Comparison of ENCODE assay signal across 23 mouse cellular contexts in the genomic region with DNA sequence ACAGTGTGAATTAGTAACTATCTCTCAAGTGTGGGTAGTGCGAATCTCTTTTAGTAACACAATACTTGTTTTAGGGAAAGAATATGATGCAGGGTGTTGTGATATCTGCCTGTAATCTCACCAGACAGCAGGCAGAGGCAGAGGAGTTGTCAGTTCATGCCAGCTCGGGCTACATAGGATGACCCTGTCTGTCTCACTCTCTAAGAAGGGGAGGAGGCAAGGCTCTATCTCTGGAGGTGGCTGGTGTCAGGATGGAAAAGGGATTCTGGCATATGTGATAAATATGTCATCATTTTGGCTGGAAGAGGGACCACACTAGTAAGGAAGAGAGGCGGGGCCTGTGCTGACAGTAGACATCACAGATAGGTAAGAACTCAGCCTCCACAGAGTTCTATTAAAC. TPM values are rescaled to one million over a fixed set of nuclear protein-coding genes. Genes with fewer than 3 reads are reported as not detected.
DNase-seq lines count a peak whose midpoint lies in the region; ATAC-seq and TF ChIP-seq lines count a peak whose summit lies in the region.
"Had no signal": no experiment of that assay in that cellular context is flagged by ENCODE, and none has a peak within 500 bp of the region (broad histone marks: within the 10 kb centered on the region; RNA-seq: fewer than 3 reads in every experiment).

No protein-coding gene starts in this region.

- peaks cover 52% of the 10 kb centered on the region for H3K4me1 ChIP-seq in heart, embryonic 16.5 days (ENCODE audit: control insufficient read depth, insufficient read depth, low read length)
- H3K4me1 ChIP-seq in liver, adult 2 months (ENCODE audit: control insufficient read depth, insufficient read depth, low read length) = peaks cover 11% of the 10 kb centered on the region
- peaks cover 31 to 59% of the 10 kb centered on the region in 2 experiments for H3K4me1 ChIP-seq in MEL (ENCODE audit: control insufficient read depth in 1 of 2, insufficient read depth in 2 of 2, low read length in 2 of 2)
- H3K4me1 ChIP-seq: embryonic facial prominence, embryonic 12.5 days had no signal

- TF ChIP-seq CTCF in liver, adult 2 months (IDR thresholded peaks at IDR 0.05; ENCODE audit: low read depth, low read length) = no peak
- TF ChIP-seq CTCF in MEL (IDR thresholded peaks at IDR 0.05 in 2 of 3, conservative IDR thresholded peaks at IDR 0.05 in 1 of 3; ENCODE audit: control insufficient read depth in 1 of 3, insufficient read depth in 1 of 3, low read depth in 2 of 3, low read length in 3 of 3, poor library complexity in 1 of 3, severe bottlenecking in 1 of 3) = no peak

- no peak overlapping the region for H3K9ac ChIP-seq in heart, embryonic 16.5 days (ENCODE audit: low read length)
- H3K9ac ChIP-seq in liver, adult 2 months (ENCODE audit: low read depth, low read length) = no peak overlapping the region
- H3K9ac ChIP-seq in MEL (ENCODE audit: control insufficient read depth, low read depth, low read length, poor library complexity, severe bottlenecking) = no peak overlapping the region
- H3K9ac ChIP-seq: embryonic facial prominence, embryonic 12.5 days; liver, embryonic 12.5 days; midbrain, embryonic 13.5 days; stomach, embryonic 15.5 days had no signal

- WGBS in heart, embryonic 16.5 days = 57% methylated on average over 3 of the region's 3 CpGs
- 85% methylated on average over 3 of the region's 3 CpGs for WGBS in liver, adult 2 months

- TF ChIP-seq RAD21 in MEL (IDR thresholded peaks at IDR 0.05; ENCODE audit: low read depth, low read length) = no peak

- peaks cover 10% of the 10 kb centered on the region for H3K36me3 ChIP-seq in heart, embryonic 16.5 days (ENCODE audit: control insufficient read depth, insufficient read depth)
- H3K36me3 ChIP-seq in liver, adult 2 months (ENCODE audit: control insufficient read depth, insufficient read depth, low read length) = peaks cover 23% of the 10 kb centered on the region
- H3K36me3 ChIP-seq in MEL (ENCODE audit: control insufficient read depth in 1 of 2, insufficient read depth in 2 of 2, low read length in 2 of 2) = peaks cover 0 to 46% of the 10 kb centered on the region in 2 experiments; a peak in 2 of 4 replicates
- H3K36me3 ChIP-seq: embryonic facial prominence, embryonic 12.5 days; G1E; liver, embryonic 12.5 days; midbrain, embryonic 13.5 days; stomach, embryonic 15.5 days had no signal

- DNase-seq in heart, postnatal 36 days = no peak
- no peak for DNase-seq in liver, adult 2 months (ENCODE audit: extremely low read depth, low read depth, low spot score)
- DNase-seq in liver (no peak), MEL (ENCODE audit: low read depth, low spot score) (peak; percentile 51)
- DNase-seq in T-cell, adult 2 months (ENCODE audit: low spot score) = no peak
- no peak for DNase-seq in right cerebral cortex, postnatal 14 days
- DNase-seq: adrenal gland, postnatal 14 days; cerebellum, adult 11 months; cerebellum, adult 9-11 months; embryo, embryonic 11 days; gastrocnemius, postnatal 25 days; kidney, adult 11 months; kidney, postnatal 25 days had no signal

- H3K27me3 ChIP-seq in heart, embryonic 16.5 days (ENCODE audit: control insufficient read depth, insufficient read depth, low read length) = no peaks in the 10 kb centered on the region
- no peaks in the 10 kb centered on the region for H3K27me3 ChIP-seq in liver, adult 2 months (ENCODE audit: control insufficient read depth, insufficient read depth, low read length)
- H3K27me3 ChIP-seq in MEL (ENCODE audit: control insufficient read depth in 1 of 2, insufficient read depth in 2 of 2, low read length in 2 of 2) = no peaks in the 10 kb centered on the region
- H3K27me3 ChIP-seq: stomach, embryonic 15.5 days had no signal

- peak; percentile 46 to 50; a peak in 3 of 4 replicates for TF ChIP-seq EP300 in MEL (IDR thresholded peaks at IDR 0.05; ENCODE audit: low read depth in 1 of 2, low read length in 2 of 2)

- H3K4me2 ChIP-seq in heart, embryonic 16.5 days (ENCODE audit: low read depth, low read length) = no peak overlapping the region
- H3K4me2 ChIP-seq: embryonic facial prominence, embryonic 12.5 days; liver, embryonic 12.5 days; midbrain, embryonic 13.5 days; stomach, embryonic 15.5 days had no signal

- peaks cover 7% of the 10 kb centered on the region; the same call in 1 of the 2 replicates for H3K79me2 ChIP-seq in liver, adult 2 months (ENCODE audit: control insufficient read depth, insufficient read depth, low read length)
- H3K79me2 ChIP-seq in MEL (ENCODE audit: control insufficient read depth, insufficient read depth, low read length, poor library complexity) = peaks cover 4% of the 10 kb centered on the region; the same call in 1 of the 2 replicates

- ATAC-seq in heart, embryonic 16.5 days (replicated peaks; ENCODE audit: extremely low read depth, insufficient read depth, low FRiP score) = no peak
- peak; percentile 77 for ATAC-seq in megakaryocyte-erythroid progenitor cell, adult 5-6 weeks (replicated peaks; ENCODE audit: low FRiP score, low TSS enrichment, poor library complexity, severe bottlenecking)
- ATAC-seq: forebrain, embryonic 14.5 days; liver, embryonic 12.5 days; midbrain, embryonic 13.5 days; Patski had no signal

- TF ChIP-seq POLR2A in liver, adult 2 months (IDR thresholded peaks at IDR 0.05; ENCODE audit: extremely low read depth, insufficient read depth, low read length) = no peak
- TF ChIP-seq POLR2A in MEL (IDR thresholded peaks at IDR 0.05; ENCODE audit: control insufficient read depth in 1 of 2, insufficient read depth in 1 of 2, low read depth in 1 of 2, low read length in 2 of 2, poor library complexity in 1 of 2) = no peak

- intact Hi-C loops in heart, postnatal 36 days (cut with DNase I) = loop anchor here (5.0 kb wide), 1 partner anchor 40 kb away; no protein-coding TSS in a partner anchor

- no peak overlapping the region for H3K4me3 ChIP-seq in heart, embryonic 16.5 days (ENCODE audit: low read length)
- no peak overlapping the region for H3K4me3 ChIP-seq in liver, adult 2 months (ENCODE audit: insufficient read depth, low read depth, low read length)
- no peak overlapping the region for H3K4me3 ChIP-seq in MEL (ENCODE audit: control insufficient read depth in 1 of 2, insufficient read depth in 1 of 2, low read depth in 2 of 2, low read length in 2 of 2)
- H3K4me3 ChIP-seq: embryonic facial prominence, embryonic 12.5 days; liver, embryonic 12.5 days; megakaryocyte, embryonic 14.5 days; midbrain, embryonic 13.5 days; stomach, embryonic 15.5 days had no signal

- H3K9me3 ChIP-seq in heart, embryonic 16.5 days (replicated peaks; ENCODE audit: control insufficient read depth, low read length) = no peaks in the 10 kb centered on the region
- H3K9me3 ChIP-seq in MEL (replicated peaks; ENCODE audit: insufficient read depth, low read length) = no peaks in the 10 kb centered on the region
- H3K9me3 ChIP-seq: embryonic facial prominence, embryonic 12.5 days; G1E; liver, embryonic 12.5 days; megakaryocyte, embryonic 14.5 days; midbrain, embryonic 13.5 days; stomach, embryonic 15.5 days had no signal

- peak overlapping the region; percentile 60; the same call in 1 of the 2 replicates for H3K27ac ChIP-seq in heart, embryonic 16.5 days (ENCODE audit: low read length)
- peak overlapping the region; percentile 29; the same call in 1 of the 2 replicates for H3K27ac ChIP-seq in liver, adult 2 months (replicated peaks; ENCODE audit: insufficient read depth, low read depth, low read length)
- no peak overlapping the region for H3K27ac ChIP-seq in MEL (ENCODE audit: control insufficient read depth, low read depth, low read length)
- H3K27ac ChIP-seq: embryonic facial prominence, embryonic 12.5 days; liver, embryonic 12.5 days; midbrain, embryonic 13.5 days; stomach, embryonic 15.5 days had no signal

TF ChIP-seq in MEL, 35 proteins besides CTCF, POLR2A, EP300 and RAD21:
- TF ChIP-seq NRF1 (IDR thresholded peaks at IDR 0.05; ENCODE audit: insufficient read depth, low read depth, low read length, poor library complexity, severe bottlenecking) (no peak), ETS1 (IDR thresholded peaks at IDR 0.05; ENCODE audit: low read depth, low read length) (peak; percentile 40; the same call in 1 of the 2 replicates), CHD2 (IDR thresholded peaks at IDR 0.05; ENCODE audit: low read length) (no peak), JUND (IDR thresholded peaks at IDR 0.05; ENCODE audit: low read depth, low read length) (no peak), TAL1 (IDR thresholded peaks at IDR 0.05; ENCODE audit: low read length) (peak; percentile 34), TCF12 (IDR thresholded peaks at IDR 0.05; ENCODE audit: low read depth, low read length) (peak; percentile 15; the same call in 1 of the 2 replicates), MYC (IDR thresholded peaks at IDR 0.05; ENCODE audit: low read depth, low read length) (no peak), GATA1 (IDR thresholded peaks at IDR 0.05; ENCODE audit: low read depth, low read length) (peak; percentile 14; the same call in 1 of the 2 replicates)
TF ChIP-seq in MEL: peak in this region for 4.

RNA-seq across cellular contexts. Expression of a gene that starts 23.0 kb away (rescaled TPM):
- polyA plus RNA-seq in heart, embryonic 16.5 days (2015; fragmentation: Nextera tagmentation; extraction: Ambion mirVana) = 16.7 and 21.9 TPM in 2 replicates
- total RNA-seq in heart, postnatal 36 days (2021) = 100 to 1,000 TPM; 405 to 444 TPM
- total RNA-seq in liver, adult 2 months (2014; rRNA removed) = 42.7 and 77.2 TPM in 2 replicates
- polyA plus RNA-seq in liver, adult 2 months (2012; rRNA removed) = 84.9 and 92.3 TPM in 2 replicates
- 42.3 and 43.4 TPM in 2 replicates for total RNA-seq in MEL (2012; rRNA removed)
- polyA plus RNA-seq in MEL (2012; ENCODE audit: insufficient read depth in 1 of 2, insufficient read length in 2 of 2, low read depth in 1 of 2, low replicate concordance in 2 of 2, missing spikeins in 1 of 2) = 10 to 100 TPM in 1 of 2 experiments, not detected in 1; 26.8 TPM
- total RNA-seq in megakaryocyte-erythroid progenitor cell, adult 5-6 weeks (2014; fragmentation: Nextera tagmentation) = 1.9 and 4.7 TPM in 2 replicates
- 1.3 and 2.4 TPM in 2 replicates for total RNA-seq in megakaryocyte-erythroid progenitor cell, adult 5-6 weeks (2017)
- total RNA-seq: G1E had no signal
- polyA plus RNA-seq: G1E; liver, embryonic 12.5 days; Patski had no signal
